Mouse (Mus musculus) megakaryocyte-erythroid progenitor cell, adult 5-6 weeks (primary cell): ENCODE data around the gene Capn13. TPM values are rescaled to one million over a fixed set of nuclear protein-coding genes. Genes with fewer than 3 reads are reported as not detected.
"Not testable (repeated sequence)": the region's sequence is repeated elsewhere in the genome, so short reads cannot be mapped to it uniquely, and the experiment has no call there.

Experiments
- ATAC-seq: replicated peaks from 2 replicates; pipeline ENCODE4 v1.8.0; 2016; ENCODE audit warnings: mild to moderate bottlenecking, inconsistent platforms; ENCODE audit not compliant: severe bottlenecking, poor library complexity, low FRiP score, low TSS enrichment
- total RNA-seq, 2 experiments: library from RNA; stranded (forward) in 1 of 2; stranded (reverse) in 1 of 2; fragments of 200-1000, 215-1000 nt in 1 of 2; fragments of >200 nt in 1 of 2; fragmentation: Nextera tagmentation in 1 of 2; gene quantifications; 2 replicates each; pipeline ENCODE4 v1.2.3; 2014 to 2017

Gene Capn13
- total RNA-seq, 2 experiments from 2014 or later, result not detected

GRCm38 (mm10) chr17:73293237-73293636 lies 107.4 kb downstream of the Capn13 start:
- no peak for ATAC-seq

- ATAC-seq, result no peak
Measured at GRCm38 (mm10) chr17:73284301-73284700, 116.4 kb downstream of the Capn13 start.

GRCm38 (mm10) chr17:73282702-73283101 lies 118.0 kb downstream of the Capn13 start:
- ATAC-seq, result not testable (repeated sequence)

GRCm38 (mm10) chr17:73277770-73278169 lies 122.9 kb downstream of the Capn13 start:
- peak; percentile 75; the same call in 1 of the 2 replicates for ATAC-seq

- ATAC-seq, result no peak
Measured at GRCm38 (mm10) chr17:73275066-73275465, 125.6 kb downstream of the Capn13 start.

DNA sequence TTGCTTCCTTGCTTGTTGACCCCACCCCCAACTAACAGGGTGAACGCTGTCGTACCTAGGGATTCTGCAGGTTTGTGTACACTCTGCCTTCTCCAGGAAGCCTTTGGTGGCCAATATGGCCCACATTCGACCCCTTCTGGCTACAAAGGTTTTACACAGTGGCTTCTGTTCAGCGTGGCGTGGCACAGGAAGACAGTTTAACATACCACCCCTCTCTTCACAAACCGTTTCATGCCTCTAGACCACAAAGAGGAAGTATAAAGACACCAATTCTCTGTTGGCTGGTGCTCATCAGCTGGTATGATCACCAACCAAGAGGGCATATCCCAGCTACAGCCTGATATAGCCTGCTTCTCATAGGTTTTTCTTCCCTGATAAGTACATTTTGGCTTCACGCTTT lies 126.9 kb downstream of the Capn13 start:
- ATAC-seq, result no peak

DNA sequence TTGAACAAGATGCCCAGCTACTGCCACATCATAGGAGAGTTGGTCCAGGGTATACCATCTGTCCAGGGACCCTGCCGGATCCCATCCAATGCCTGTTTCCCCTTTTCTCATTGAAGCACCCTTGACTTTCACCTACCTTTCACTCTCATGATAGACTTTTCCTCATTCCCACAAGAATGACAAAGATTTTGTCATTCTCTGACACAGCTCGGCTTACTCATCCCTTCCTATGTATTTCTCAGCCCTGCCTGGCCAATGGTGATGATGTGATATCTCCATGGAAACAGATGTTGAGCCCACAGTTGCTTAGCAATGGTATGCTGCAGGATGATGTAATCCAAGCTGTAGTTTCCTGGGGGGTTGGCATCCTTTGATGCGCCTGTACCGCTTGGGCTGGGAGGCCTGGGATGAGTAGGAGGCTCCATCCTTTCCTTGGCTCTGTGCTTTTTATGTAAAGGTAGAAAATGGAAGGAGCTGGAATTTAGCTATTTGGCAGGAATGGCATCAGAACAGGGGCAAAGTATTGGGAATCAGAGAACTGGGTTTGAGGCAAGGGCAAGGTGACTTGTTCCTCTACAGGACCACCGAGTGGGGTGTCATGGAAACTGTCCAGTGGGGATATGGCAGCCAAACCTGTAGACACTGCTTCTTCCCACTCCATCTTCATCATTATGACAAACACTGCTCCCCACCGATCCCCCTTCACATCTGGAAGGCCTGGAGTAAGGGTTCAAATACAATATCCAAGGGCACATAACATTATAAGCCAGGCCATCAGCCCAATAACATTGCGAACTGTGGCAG lies 128.7 kb downstream of the Capn13 start:
- no peak for ATAC-seq

DNA sequence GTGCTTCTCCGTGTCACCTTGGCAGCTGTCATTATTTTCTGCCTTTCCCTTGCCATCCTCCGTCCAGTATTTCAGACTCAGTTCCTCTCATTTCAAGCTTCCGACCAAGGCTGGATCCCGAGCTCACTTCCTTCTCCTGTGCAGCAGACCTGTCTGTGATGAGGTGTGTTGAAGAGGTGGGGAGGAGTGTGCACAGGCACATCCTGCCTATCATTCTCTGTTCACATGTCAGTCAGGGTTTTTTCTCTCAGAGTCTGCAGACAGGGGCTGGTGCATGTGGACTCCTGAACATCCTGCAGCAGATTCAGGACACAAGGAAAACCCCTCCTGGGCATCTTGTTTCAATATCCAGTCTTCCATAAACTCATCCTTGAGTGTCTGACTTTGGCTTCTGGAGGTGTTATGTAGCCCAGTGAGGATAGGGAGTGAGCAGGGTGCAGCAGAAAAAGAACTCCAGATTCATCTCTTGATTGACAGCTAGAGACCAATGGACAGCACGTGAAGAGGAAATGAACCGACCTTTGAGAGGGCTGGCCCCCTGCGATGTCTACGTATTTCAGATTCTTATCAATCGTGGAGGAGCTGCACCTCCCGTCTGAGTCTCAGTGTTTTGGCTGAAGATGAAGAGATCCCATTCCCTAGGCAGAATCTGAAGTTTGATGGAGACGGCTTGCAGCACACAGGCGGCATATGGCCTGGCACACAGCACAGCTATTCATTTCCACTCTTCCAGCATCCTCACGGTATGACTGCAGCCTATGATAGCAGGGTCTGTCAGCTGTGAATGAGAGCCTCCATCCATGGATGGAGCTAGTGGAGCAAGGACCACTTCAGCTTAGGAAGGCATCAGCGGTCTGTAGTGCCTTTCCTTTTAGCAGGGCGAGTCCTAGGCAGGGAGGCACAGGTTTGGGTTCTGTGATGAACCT lies 129.5 kb downstream of the Capn13 start:
- ATAC-seq, result no peak

GRCm38 (mm10) chr17:73263077-73263501 lies 137.6 kb downstream of the Capn13 start:
- peak; percentile 93 for ATAC-seq

DNA sequence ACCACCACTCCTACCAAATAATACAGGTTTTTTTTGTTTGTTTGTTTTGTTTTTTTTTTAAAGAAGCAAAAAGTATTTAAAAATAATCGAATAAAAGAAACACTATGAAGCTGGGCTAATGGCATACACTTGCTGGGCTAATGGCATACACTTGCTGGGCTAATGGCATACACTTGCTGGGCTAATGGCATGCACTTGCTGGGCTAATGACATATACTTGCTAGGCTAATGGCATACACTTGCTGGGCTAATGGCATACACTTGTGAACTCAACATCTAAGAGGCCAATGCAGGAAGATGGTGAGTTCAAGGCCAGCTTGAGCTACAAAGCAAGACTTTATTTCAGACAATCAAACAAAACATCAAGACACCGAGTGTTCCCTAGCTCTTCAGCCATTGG lies 138.1 kb downstream of the Capn13 start:
- no peak for ATAC-seq

GRCm38 (mm10) chr17:73259258-73259657 lies 141.4 kb downstream of the Capn13 start:
- not testable (repeated sequence) for ATAC-seq

DNA sequence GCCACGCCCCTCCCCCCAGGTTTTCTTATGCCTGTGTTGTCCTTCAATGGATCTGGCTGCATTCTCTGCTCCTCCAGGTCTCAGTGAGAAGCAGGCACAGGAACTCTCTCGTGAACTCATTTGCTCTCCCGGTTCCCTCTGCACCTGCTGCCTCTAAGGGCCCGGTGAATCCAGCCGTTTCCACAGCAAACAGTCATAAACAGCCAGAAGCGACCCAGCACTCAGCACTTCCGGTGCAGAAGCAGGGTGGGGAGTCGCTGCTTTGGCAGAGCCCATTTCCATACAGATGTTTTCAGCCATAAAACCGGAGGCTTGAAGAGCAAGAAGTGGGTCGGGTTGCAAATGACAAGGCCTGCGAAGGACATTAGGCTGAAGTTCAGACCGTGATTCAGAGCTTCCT lies 142.0 kb downstream of the Capn13 start:
- no peak for ATAC-seq
